Mouse (Mus musculus) adrenal gland, postnatal 10 days (tissue): ENCODE results near the gene Dnttip2. TPM values are rescaled to one million over a fixed set of nuclear protein-coding genes. Genes with fewer than 3 reads are reported as not detected.
"Not testable (repeated sequence)": the region's sequence is repeated elsewhere in the genome, so short reads cannot be mapped to it uniquely, and the experiment has no call there.

ENCODE experiments used
- DNase-seq: peaks from one replicate; pipeline ENCODE4 v3.0.0; 2021; ENCODE audit warnings: mixed read lengths
- long read RNA-seq, 2 experiments: library from polyadenylated mRNA; stranded (forward); transcript quantifications; one replicate each; pipeline ENCODE4 v2.0.0; 2021
- total RNA-seq, 2 experiments: library from RNA; stranded (reverse); gene quantifications; 2 replicates each; pipeline ENCODE4 v1.2.3; 2021

Gene Dnttip2
- 10 to 100 TPM; 40.0 to 45.0 TPM for total RNA-seq
- long read RNA-seq, experiment 1, transcript Dnttip2-201 (7 exons, 2,429 nt), result major isoform, 42 of 66 reads
- long read RNA-seq, experiment 1, partial matches to known transcripts, result 18 of 66 reads
- long read RNA-seq, experiment 1, other reads (novel, unspliced or antisense), result 5 of 66 reads
- long read RNA-seq, experiment 2, transcript Dnttip2-201 (7 exons, 2,429 nt), result major isoform, 37 of 43 reads
- long read RNA-seq, experiment 2, partial matches to known transcripts, result 1 of 43 reads
- long read RNA-seq, experiment 2, other reads (novel, unspliced or antisense), result 3 of 43 reads

GRCm38 (mm10) chr3:122274241-122275024, at the start of gene Dnttip2:
TSS of gene Dnttip2 (plus strand) at chr3:122274388.
- DNase-seq, result peak; percentile 95

GRCm38 (mm10) chr3:122226972-122227371, 47.2 kb upstream of the Dnttip2 start:
- not testable (repeated sequence) for DNase-seq

GRCm38 (mm10) chr3:122235772-122236171, 38.4 kb upstream of the Dnttip2 start:
- DNase-seq, result no peak

GRCm38 (mm10) chr3:122242876-122243275, 31.3 kb upstream of the Dnttip2 start:
- no peak for DNase-seq

GRCm38 (mm10) chr3:122243416-122244167, 30.6 kb upstream of the Dnttip2 start:
- no peak for DNase-seq

- no peak for DNase-seq
These were observed 29.4 kb upstream of the Dnttip2 start for GRCm38 (mm10) chr3:122244759-122245158.

- peak; percentile 96 for DNase-seq
These were observed 28.8 kb upstream of the Dnttip2 start, which contains the start of gene Gclm for GRCm38 (mm10) chr3:122245215-122245877. TSS of gene Gclm (plus strand) at chr3:122245557.

- peak; percentile 74 for DNase-seq
These were observed 28.3 kb upstream of the Dnttip2 start for GRCm38 (mm10) chr3:122245878-122246332.

GRCm38 (mm10) chr3:122246406-122246805, 27.8 kb upstream of the Dnttip2 start:
- DNase-seq, result no peak

GRCm38 (mm10) chr3:122246986-122247767, 27.0 kb upstream of the Dnttip2 start:
- DNase-seq, result no peak

- DNase-seq, result no peak
These were observed 26.5 kb upstream of the Dnttip2 start for GRCm38 (mm10) chr3:122247768-122248100.

GRCm38 (mm10) chr3:122252466-122253253, 21.5 kb upstream of the Dnttip2 start:
- peak; percentile 28 for DNase-seq

GRCm38 (mm10) chr3:122254050-122254449, 20.1 kb upstream of the Dnttip2 start:
- not testable (repeated sequence) for DNase-seq

- DNase-seq, result no peak
These were observed 4.2 kb upstream of the Dnttip2 start for GRCm38 (mm10) chr3:122269986-122270385.

GRCm38 (mm10) chr3:122272565-122272964, 1.6 kb upstream of the Dnttip2 start:
- DNase-seq, result not testable (repeated sequence)

GRCm38 (mm10) chr3:122273407-122274240, 564 bp upstream of the Dnttip2 start:
- DNase-seq, result no peak

GRCm38 (mm10) chr3:122275111-122275510, 923 bp downstream of the Dnttip2 start:
- no peak for DNase-seq

- no peak for DNase-seq
These were observed 13.0 kb downstream of the Dnttip2 start for GRCm38 (mm10) chr3:122287195-122287594.

- no peak for DNase-seq
These were observed 14.5 kb downstream of the Dnttip2 start for GRCm38 (mm10) chr3:122288613-122289195.
